Mouse (Mus musculus): ENCODE measurements around the gene Rph3al.

DNA sequence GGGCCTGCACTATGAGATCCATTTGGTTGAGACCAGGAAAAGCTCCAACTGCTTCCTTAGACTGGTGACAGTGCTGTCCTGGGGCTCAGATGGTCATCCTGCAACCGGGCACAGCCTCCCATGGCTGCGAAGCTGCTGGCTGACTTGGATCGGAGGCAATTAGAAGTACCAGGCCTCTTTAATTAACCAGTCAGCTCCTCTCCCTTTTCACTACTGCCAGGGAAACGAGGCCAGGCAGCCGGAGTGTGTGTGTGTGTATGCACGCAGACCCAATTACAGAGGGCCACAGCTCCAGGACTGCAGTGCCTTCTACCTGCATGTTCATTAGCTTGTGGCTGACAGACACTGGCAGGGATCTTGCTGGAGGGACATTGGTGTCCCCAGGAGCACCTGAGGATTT, 36.9 kb downstream of the Rph3al start:
- TF ChIP-seq CTCF (conservative IDR thresholded peaks at IDR 0.05; ENCODE audit: insufficient read depth, insufficient read length, low read depth, low read length) (no peak), POLR2A (IDR thresholded peaks at IDR 0.05; ENCODE audit: low read depth, low read length) (no peak)
